Mouse (Mus musculus) layer of hippocampus, postnatal 14 days (tissue): ENCODE measurements around the gene Nxf3. TPM values are rescaled to one million over a fixed set of nuclear protein-coding genes. Genes with fewer than 3 reads are reported as not detected.

Experiments
- DNase-seq, 2 experiments: peaks; one replicate each; pipeline ENCODE4 v3.0.0; 2021 to 2022; ENCODE audit warnings: low spot score in 2 of 2, mixed read lengths in 1 of 2
- long read RNA-seq, 2 experiments: library from polyadenylated mRNA; stranded (forward); transcript quantifications; one replicate each; pipeline ENCODE4 v2.0.0; 2021
- total RNA-seq, 2 experiments: library from RNA; stranded (reverse); gene quantifications; 2 replicates each; pipeline ENCODE4 v1.2.3; 2021

Gene Nxf3
- not detected for total RNA-seq
- long read RNA-seq, experiment 1, result 0 reads
- long read RNA-seq, experiment 2, result 0 reads

GRCm38 (mm10) chrX:136085155-136085554, at the start of gene Nxf3:
Gene Nxf3 (minus strand): TSS chrX:136085255.
- DNase-seq, result no peak

GRCm38 (mm10) chrX:136127744-136128064, 42.6 kb upstream of the Nxf3 start:
- peak; percentile 33 to 48 for DNase-seq

GRCm38 (mm10) chrX:136127038-136127743, 42.1 kb upstream of the Nxf3 start:
- no peak for DNase-seq

GRCm38 (mm10) chrX:136115419-136115961, 30.4 kb upstream of the Nxf3 start:
- peak; percentile 73 to 84 for DNase-seq

GRCm38 (mm10) chrX:136115015-136115414, 30.0 kb upstream of the Nxf3 start:
- DNase-seq, result no peak

GRCm38 (mm10) chrX:136107942-136108341, 22.9 kb upstream of the Nxf3 start:
- DNase-seq, result peak; percentile 46 to 72

- peak in 1 of 2 experiments; percentile 36 for DNase-seq
Measured at GRCm38 (mm10) chrX:136104724-136105088, 19.7 kb upstream of the Nxf3 start.

GRCm38 (mm10) chrX:136104046-136104723, 19.1 kb upstream of the Nxf3 start:
- peak in 1 of 2 experiments; percentile 46 for DNase-seq

- DNase-seq, result peak in 1 of 2 experiments; percentile 17
Measured at GRCm38 (mm10) chrX:136094421-136094820, 9.4 kb upstream of the Nxf3 start.

- no peak for DNase-seq
Measured at GRCm38 (mm10) chrX:136092497-136093279, 7.6 kb upstream of the Nxf3 start.

GRCm38 (mm10) chrX:136068020-136068419, 17.0 kb downstream of the Nxf3 start, which contains the start of gene Bex2:
Gene Bex2 (minus strand): TSS chrX:136068236.
- DNase-seq, result peak in 1 of 2 experiments; percentile 13

- peak; percentile 30 to 33 for DNase-seq
Measured at GRCm38 (mm10) chrX:136067201-136067991, 17.7 kb downstream of the Nxf3 start.

- no peak for DNase-seq
Measured at GRCm38 (mm10) chrX:136060698-136061097, 24.4 kb downstream of the Nxf3 start.

- DNase-seq, result no peak
Measured at GRCm38 (mm10) chrX:136051219-136051618, 33.8 kb downstream of the Nxf3 start.

GRCm38 (mm10) chrX:136047528-136047927, 37.5 kb downstream of the Nxf3 start:
- peak; percentile 45 to 80 for DNase-seq

- no peak for DNase-seq
Measured at GRCm38 (mm10) chrX:136043726-136044125, 41.3 kb downstream of the Nxf3 start.

GRCm38 (mm10) chrX:136032799-136033763, 52.0 kb downstream of the Nxf3 start, which contains the start of gene Arxes1:
Gene Arxes1 (plus strand): TSS chrX:136033367.
- peak in 1 of 2 experiments; percentile 22 for DNase-seq

- DNase-seq, result peak in 1 of 2 experiments; percentile 12
Measured at GRCm38 (mm10) chrX:136030331-136030730, 54.7 kb downstream of the Nxf3 start.
